Mouse (Mus musculus) cortical plate, adult 2 months (tissue): ENCODE measurements at regions not wholly inside any gene's neighbourhood (a gene's known extent, or its start where the extent isn't known, plus 50 kb on each side); places are given as distances from the start of the nearest gene placed in this dataset.

Experiments used
- H3K27ac ChIP-seq: fragments of 200-500 bp; 2 replicates; pipeline ENCODE4 v1.5.1; 2012; ENCODE audit warnings: low read length, control low read depth, inconsistent platforms; ENCODE audit not compliant: insufficient read depth
- H3K4me1 ChIP-seq: fragments of 200-500 bp; 2 replicates; pipeline ENCODE4 v1.6.1; 2011; ENCODE audit warnings: low read length; ENCODE audit not compliant: control insufficient read depth, insufficient read depth
- H3K4me3 ChIP-seq: fragments of 200-500 bp; 2 replicates; pipeline ENCODE4 v1.5.1; 2011; ENCODE audit warnings: mild to moderate bottlenecking, low read length, control low read depth; ENCODE audit not compliant: insufficient read depth
- CTCF ChIP-seq: fragments of 200-500 bp; IDR thresholded peaks from 2 replicates; pipeline ENCODE4 v1.5.1; 2011; ENCODE audit warnings: mild to moderate bottlenecking, control low read depth, low read length; ENCODE audit not compliant: insufficient read depth; ENCODE audit errors: extremely low read depth
- POLR2A ChIP-seq: fragments of 200-500 bp; IDR thresholded peaks from 2 replicates; pipeline ENCODE4 v1.6.1; 2011; ENCODE audit warnings: mild to moderate bottlenecking, low read length, control low read depth; ENCODE audit not compliant: insufficient read depth; ENCODE audit errors: extremely low read depth

- Histone ChIP-seq H3K4me3 (no peak overlapping the region), H3K4me1 (no peaks in the 10 kb centered on the region), H3K27ac (no peak overlapping the region)
- TF ChIP-seq POLR2A (no peak), CTCF (no peak)
Observed at GRCm38 (mm10) chr9:34370686-34371398, 114.9 kb upstream of the Kirrel3 start.

DNA sequence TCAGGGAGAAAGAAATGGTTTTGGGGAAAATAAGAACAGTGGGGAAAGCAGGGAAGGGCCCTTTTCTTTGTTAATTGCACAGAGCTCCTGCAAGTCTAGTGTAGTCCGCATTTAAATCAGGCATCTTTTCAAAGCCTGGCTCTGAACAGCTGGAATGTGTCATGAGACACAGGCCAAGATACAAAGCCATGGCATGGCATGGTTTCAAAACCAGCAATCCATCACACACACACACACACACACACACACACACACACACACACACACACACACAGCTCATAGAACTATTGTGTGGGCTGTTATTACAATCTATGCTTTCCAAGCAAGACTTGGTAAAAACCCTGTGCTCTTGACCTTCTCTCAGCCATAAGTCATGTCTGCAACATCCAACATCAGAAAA lies 110.5 kb upstream of the Kirrel3 start:
- TF ChIP-seq CTCF, result no peak
- TF ChIP-seq POLR2A, result no peak
- no peaks in the 10 kb centered on the region for H3K4me1 ChIP-seq
- no peak overlapping the region for H3K27ac ChIP-seq
- no peak overlapping the region for H3K4me3 ChIP-seq

GRCm38 (mm10) chr9:34380008-34380407 lies 105.7 kb upstream of the Kirrel3 start:
- no peak overlapping the region for H3K27ac ChIP-seq
- TF ChIP-seq POLR2A, result no peak
- TF ChIP-seq CTCF, result no peak
- H3K4me3 ChIP-seq, result no peak overlapping the region
- no peaks in the 10 kb centered on the region for H3K4me1 ChIP-seq

DNA sequence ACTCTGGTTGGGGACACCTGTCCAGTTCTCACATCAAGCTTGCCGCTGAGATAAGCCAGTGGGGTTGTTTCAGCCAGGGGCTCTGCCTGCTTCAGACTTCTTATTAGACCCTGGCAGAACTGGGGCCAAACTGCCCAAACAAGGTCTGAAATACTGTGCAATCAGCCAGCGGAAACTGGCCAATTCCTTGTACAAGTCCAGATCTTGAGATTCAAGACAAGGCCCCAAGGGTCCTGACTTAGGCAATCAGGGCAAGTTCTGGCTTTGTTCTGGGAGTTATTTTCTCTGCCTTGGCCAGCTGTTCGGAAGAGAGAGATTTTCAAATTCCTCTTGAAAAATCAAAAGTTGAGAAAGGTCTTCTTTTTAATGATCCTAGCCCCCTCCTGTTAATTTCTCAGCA lies 104.1 kb upstream of the Kirrel3 start:
- Histone ChIP-seq H3K4me1 (no peaks in the 10 kb centered on the region), H3K4me3 (no peak overlapping the region), H3K27ac (no peak overlapping the region)
- no peak for TF ChIP-seq POLR2A
- no peak for TF ChIP-seq CTCF

DNA sequence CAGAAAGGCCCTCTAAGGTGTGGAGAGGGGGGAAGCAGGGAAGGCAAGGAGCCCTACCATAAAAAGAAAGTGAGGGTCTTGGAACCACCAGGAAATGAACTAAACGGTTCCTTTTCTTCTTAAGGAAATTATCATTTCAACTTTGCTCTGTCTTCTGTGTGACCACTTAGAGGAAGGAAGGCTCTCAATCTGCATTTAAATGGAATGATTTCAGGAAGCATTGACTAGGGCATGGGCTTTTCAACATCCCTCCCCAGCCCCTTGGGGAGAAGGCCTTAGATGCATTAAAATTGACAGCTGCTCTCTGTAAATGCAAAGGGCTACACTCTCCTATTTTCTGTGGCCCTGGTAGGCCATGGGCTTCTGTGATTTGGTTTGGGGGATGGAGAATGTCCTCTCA lies 103.5 kb upstream of the Kirrel3 start:
- Histone ChIP-seq H3K27ac (no peak overlapping the region), H3K4me3 (no peak overlapping the region), H3K4me1 (no peaks in the 10 kb centered on the region)
- TF ChIP-seq CTCF (no peak), POLR2A (no peak)

DNA sequence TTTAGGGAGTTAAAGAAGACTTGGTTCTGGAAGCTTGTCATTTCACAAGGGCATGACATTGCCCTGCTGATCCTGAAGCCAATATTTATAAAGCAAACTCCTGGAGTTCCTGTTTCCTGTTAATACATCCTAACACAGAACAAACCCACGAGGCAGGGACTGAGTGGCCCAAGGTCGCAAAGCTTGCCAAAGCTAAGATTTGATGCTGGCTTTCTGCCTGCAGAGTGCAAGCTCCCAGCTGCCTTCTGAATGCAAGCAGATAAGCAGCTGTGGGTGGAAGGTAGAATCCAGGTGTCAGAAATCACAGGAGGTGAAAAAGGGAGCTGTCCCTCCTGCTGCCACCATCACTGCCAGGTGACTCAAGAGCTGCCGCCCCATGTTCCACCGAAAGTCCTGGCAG lies 99.6 kb upstream of the Kirrel3 start:
- H3K4me1 ChIP-seq, result no peaks in the 10 kb centered on the region
- no peak overlapping the region for H3K4me3 ChIP-seq
- H3K27ac ChIP-seq, result no peak overlapping the region
- TF ChIP-seq POLR2A, result no peak
- no peak for TF ChIP-seq CTCF

DNA sequence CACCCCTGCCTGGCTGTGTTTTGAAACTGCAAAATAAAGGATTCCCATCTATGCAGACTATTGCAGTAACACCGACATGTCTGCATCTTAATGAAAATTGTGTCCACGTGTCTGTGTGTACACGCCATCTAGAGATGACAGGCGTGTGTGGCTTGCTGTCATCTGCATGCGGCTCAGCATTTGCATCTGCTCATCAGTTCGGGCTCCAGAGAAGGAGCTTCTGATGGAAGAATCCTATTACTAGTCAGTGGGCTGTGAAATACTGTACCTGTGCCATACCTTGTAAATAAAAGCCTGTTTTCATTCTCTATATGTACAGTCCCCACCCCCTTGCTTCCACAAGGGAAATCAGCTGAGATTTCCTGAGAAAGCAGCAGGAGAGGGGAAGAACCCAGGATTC lies 92.7 kb upstream of the Kirrel3 start:
- no peak for TF ChIP-seq POLR2A
- no peak for TF ChIP-seq CTCF
- H3K4me3 ChIP-seq, result no peak overlapping the region
- H3K4me1 ChIP-seq, result no peaks in the 10 kb centered on the region
- H3K27ac ChIP-seq, result no peak overlapping the region

DNA sequence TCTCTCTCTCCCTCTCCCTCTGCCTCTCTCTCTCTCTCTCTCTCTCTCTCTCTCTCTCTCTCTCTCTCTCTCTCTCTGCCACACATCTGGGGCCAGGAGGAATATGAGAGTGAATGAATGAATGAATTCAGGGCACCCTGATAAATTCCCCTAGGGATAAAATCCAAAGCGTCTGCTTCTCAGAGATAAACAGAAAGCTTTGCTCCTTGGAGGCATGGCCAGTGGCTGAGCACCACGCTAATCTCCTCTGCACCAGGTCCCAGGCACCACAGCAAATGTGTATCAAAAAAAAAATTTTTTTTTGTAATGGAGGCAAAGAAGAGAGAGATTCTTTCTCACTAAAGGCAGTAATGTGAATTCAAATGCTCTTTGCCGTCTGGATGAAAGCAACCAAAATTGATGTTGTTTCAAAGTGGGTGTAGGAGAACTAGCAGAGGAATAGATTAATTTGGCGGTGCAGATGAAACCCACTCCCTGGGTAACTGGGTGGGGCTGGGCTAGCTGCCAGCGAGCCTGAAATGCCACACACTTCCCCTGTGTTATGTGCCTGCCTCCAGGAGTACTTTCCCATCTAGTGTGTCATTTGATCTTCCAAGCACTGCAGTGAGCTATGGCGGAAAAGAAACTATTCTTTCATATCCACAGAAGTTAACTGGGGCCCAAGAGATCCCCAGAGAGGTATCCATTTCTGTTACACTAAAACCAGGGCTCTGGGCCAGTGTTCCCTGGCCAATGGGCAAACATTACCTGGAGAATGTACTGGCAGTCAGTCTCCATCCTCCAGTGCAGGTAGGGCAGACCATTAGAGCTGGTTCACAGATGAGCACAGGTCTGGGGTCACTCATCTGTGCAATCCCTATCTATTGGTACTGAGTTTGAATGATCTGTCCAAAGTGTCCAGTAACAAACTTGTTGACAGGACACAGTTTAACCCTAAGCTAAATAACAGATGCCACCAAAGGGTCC lies 89.6 kb upstream of the Kirrel3 start:
- Histone ChIP-seq H3K27ac (no peak overlapping the region), H3K4me3 (no peak overlapping the region), H3K4me1 (no peaks in the 10 kb centered on the region)
- no peak for TF ChIP-seq POLR2A
- no peak for TF ChIP-seq CTCF

DNA sequence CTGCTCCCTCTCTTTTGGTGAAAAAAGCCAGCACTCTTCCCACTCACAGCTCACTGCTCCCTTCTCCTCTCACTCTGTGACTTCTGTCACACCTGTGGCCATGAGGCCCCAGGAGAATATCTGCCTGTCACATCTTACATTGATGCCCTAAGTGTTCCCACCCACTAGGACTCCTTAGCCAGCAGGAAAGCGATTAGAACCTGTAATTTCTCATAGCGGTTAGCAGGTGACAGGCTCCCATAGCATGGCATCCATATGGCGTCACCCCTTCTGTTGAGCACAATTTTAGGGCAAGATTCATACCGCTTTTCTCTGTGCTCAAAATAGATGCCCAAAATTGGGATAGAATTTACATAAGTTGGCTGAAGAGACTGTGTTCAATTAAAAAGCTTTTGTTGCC lies 74.0 kb upstream of the Kirrel3 start:
- peaks cover 10% of the 10 kb centered on the region; the same call in 1 of the 2 replicates for H3K4me1 ChIP-seq
- H3K4me3 ChIP-seq, result no peak overlapping the region
- peak overlapping the region; percentile 15 for H3K27ac ChIP-seq
- no peak for TF ChIP-seq POLR2A
- TF ChIP-seq CTCF, result no peak
